In the genomic region with DNA sequence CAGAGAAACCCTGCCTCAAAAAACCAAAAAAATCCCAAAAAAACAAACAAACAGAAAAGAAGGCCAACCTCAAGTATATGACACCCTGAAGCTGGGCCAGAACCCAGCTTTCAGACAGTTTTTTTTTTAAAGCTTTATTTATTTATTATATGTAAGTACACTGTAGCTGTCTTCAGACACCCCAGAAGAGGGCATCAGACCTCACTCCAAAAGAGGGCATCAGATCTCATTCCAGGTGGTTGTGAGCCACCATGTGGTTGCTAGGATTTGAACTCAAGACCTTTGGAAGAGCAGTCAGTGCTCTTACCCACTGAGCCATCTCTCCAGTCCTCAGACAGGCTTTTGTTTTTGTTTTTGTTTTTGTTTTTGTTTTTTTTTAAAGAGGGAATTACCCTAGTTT, we compare ENCODE assay signal across 8 mouse cellular contexts. TPM values are rescaled to one million over a fixed set of nuclear protein-coding genes. Genes with fewer than 3 reads are reported as not detected.
DNase-seq lines count a peak whose midpoint lies in the region; ATAC-seq and TF ChIP-seq lines count a peak whose summit lies in the region.
"Not testable (repeated sequence)": the region's sequence is repeated elsewhere in the genome, so short reads cannot be mapped to it uniquely, and the experiment has no call there.

No protein-coding gene starts in this region.

- ATAC-seq in liver, postnatal 0 days = not testable (repeated sequence)

- not testable (repeated sequence) for H3K27ac ChIP-seq in CH12.LX (ENCODE audit: insufficient read depth, low read depth); gastrocnemius, adult 2 months; kidney, adult 2 months (ENCODE audit: insufficient read depth, low read depth, low read length); left cerebral cortex, adult 2 months; liver, postnatal 0 days (ENCODE audit: low read depth)

- TF ChIP-seq POLR2A in CH12.LX (IDR thresholded peaks at IDR 0.05; ENCODE audit: low read depth, low read length); kidney, adult 2 months (IDR thresholded peaks at IDR 0.05; ENCODE audit: low read depth, low read length): not testable (repeated sequence)

- peak; percentile 5 for TF ChIP-seq RAD21 in CH12.LX (IDR thresholded peaks at IDR 0.05; ENCODE audit: low read depth, low read length)

- DNase-seq in 3T3-L1 (ENCODE audit: low read depth, low spot score) (peak; percentile 41), A20 (ENCODE audit: low read depth, low spot score) (peak; percentile 33), NIH3T3 (ENCODE audit: low read depth) (peak; percentile 17)
- DNase-seq in CH12.LX (ENCODE audit: extremely low read depth); gastrocnemius, adult 2 months; left cerebral cortex, adult 2 months (ENCODE audit: extremely low spot score in 1 of 2, low spot score in 2 of 2); liver, postnatal 0 days: not testable (repeated sequence)
- peak; percentile 14 for DNase-seq in kidney, adult 2 months

- peak in 1 of 2 experiments; percentile 24; a peak in 1 of 4 replicates for TF ChIP-seq CTCF in CH12.LX (conservative IDR thresholded peaks at IDR 0.05 in 1 of 2, IDR thresholded peaks at IDR 0.05 in 1 of 2; ENCODE audit: low read depth in 2 of 2, low read length in 2 of 2)
- peak; percentile 48 for TF ChIP-seq CTCF in gastrocnemius, adult 2 months (IDR thresholded peaks at IDR 0.05)
- TF ChIP-seq CTCF in kidney, adult 2 months (conservative IDR thresholded peaks at IDR 0.05; ENCODE audit: insufficient read depth, insufficient read length, low read depth, low read length) = not testable (repeated sequence)
- peak; percentile 27 for TF ChIP-seq CTCF in left cerebral cortex, adult 2 months (IDR thresholded peaks at IDR 0.05)
- peak; percentile 18; the same call in 1 of the 2 replicates for TF ChIP-seq CTCF in liver, postnatal 0 days (IDR thresholded peaks at IDR 0.05; ENCODE audit: low read depth)

- H3K79me2 ChIP-seq in CH12.LX (replicated peaks; ENCODE audit: control insufficient read depth, extremely low read depth, insufficient read depth, poor library complexity, severe bottlenecking) = not testable (repeated sequence)

- H3K4me1 ChIP-seq in CH12.LX (ENCODE audit: control insufficient read depth in 1 of 2, insufficient read depth in 2 of 2) = peaks cover 3 to 17% of the 10 kb centered on the region in 2 experiments; a peak in 2 of 4 replicates
- H3K4me1 ChIP-seq in kidney, adult 2 months (ENCODE audit: control insufficient read depth, insufficient read depth, low read length); liver, postnatal 0 days (ENCODE audit: insufficient read depth): not testable (repeated sequence)

- not testable (repeated sequence) for H3K9me3 ChIP-seq in CH12.LX (replicated peaks; ENCODE audit: low read length); liver, postnatal 0 days (ENCODE audit: low read length)

- not testable (repeated sequence) for H3K4me2 ChIP-seq in CH12.LX (ENCODE audit: insufficient read depth, low read depth, poor library complexity, severe bottlenecking); liver, postnatal 0 days (ENCODE audit: low read depth, low read length)

- not testable (repeated sequence) for H3K4me3 ChIP-seq in CH12.LX (replicated peaks in 1 of 3; ENCODE audit: low read depth in 2 of 3, low read length in 2 of 3, poor library complexity in 1 of 3); gastrocnemius, adult 2 months; kidney, adult 2 months (ENCODE audit: insufficient read depth, low read depth, low read length); left cerebral cortex, adult 2 months; liver, postnatal 0 days (ENCODE audit: low read depth, low read length)

- intact Hi-C loops in gastrocnemius, adult 2 months (cut with DNase I) = not testable (repeated sequence)
- intact Hi-C loops in left cerebral cortex, adult 2 months (cut with DNase I) = loop anchor here (5.0 kb wide), 1 partner anchor 62 kb away; no protein-coding TSS in a partner anchor

- not testable (repeated sequence) for H3K36me3 ChIP-seq in CH12.LX (replicated peaks in 1 of 2; ENCODE audit: control insufficient read depth in 1 of 2, insufficient read depth in 1 of 2, low read length in 1 of 2); kidney, adult 2 months (ENCODE audit: control insufficient read depth, insufficient read depth, low read length); liver, postnatal 0 days (replicated peaks; ENCODE audit: insufficient read depth, low read length)

- not testable (repeated sequence) for H3K27me3 ChIP-seq in CH12.LX (replicated peaks); kidney, adult 2 months (replicated peaks; ENCODE audit: control insufficient read depth, insufficient read depth, low read length); liver, postnatal 0 days (ENCODE audit: insufficient read depth, low read length)

- dilution Hi-C loops in CH12.LX (cut with MboI; ENCODE audit: extremely low pct_ligation_motif_present, extremely low pct_unique_long_range_greater_than_20kb, low sequenced_read_pairs) = not testable (repeated sequence)

- H3K9ac ChIP-seq in CH12.LX (ENCODE audit: insufficient read depth, low read depth); liver, postnatal 0 days (replicated peaks): not testable (repeated sequence)

- not testable (repeated sequence) for TF ChIP-seq EP300 in CH12.LX (IDR thresholded peaks at IDR 0.05; ENCODE audit: low read length); liver, postnatal 0 days (IDR thresholded peaks at IDR 0.05; ENCODE audit: low read depth)

- in situ Hi-C loops in CH12.LX (cut with MboI; ENCODE audit: low pct_ligation_motif_present, low pct_unique_long_range_greater_than_20kb, low sequenced_read_pairs) = not testable (repeated sequence)

RNA-seq across cellular contexts. Expression of a gene that starts 7.6 kb away (rescaled TPM):
- total RNA-seq in CH12.LX (2012; rRNA removed) = 14.3 and 14.4 TPM in 2 replicates
- 6.6 and 6.8 TPM in 2 replicates for total RNA-seq in CH12.LX (2014; rRNA removed)
- polyA plus RNA-seq in CH12.LX (2012; ENCODE audit: insufficient read length, low read depth) = 6.4 and 7.0 TPM in 2 replicates
- total RNA-seq in gastrocnemius, adult 2 months (2021) = 1 to 10 TPM; 4.4 TPM
- polyA plus RNA-seq in kidney, adult 2 months (2012; rRNA removed) = 17.9 and 21.3 TPM in 2 replicates
- 10 to 100 TPM; 20.7 to 21.0 TPM for total RNA-seq in left cerebral cortex, adult 2 months (2021)
- 1.9 and 2.2 TPM in 2 replicates for polyA plus RNA-seq in liver, postnatal 0 days (2015; fragmentation: Nextera tagmentation; extraction: Ambion mirVana)

RNA-seq across cellular contexts. Expression of a gene that starts 9.9 kb away (rescaled TPM):
- total RNA-seq in CH12.LX (2012; rRNA removed) = 14.6 and 16.9 TPM in 2 replicates
- 16.4 and 17.0 TPM in 2 replicates for total RNA-seq in CH12.LX (2014; rRNA removed)
- 41.4 and 44.5 TPM in 2 replicates for polyA plus RNA-seq in CH12.LX (2012; ENCODE audit: insufficient read length, low read depth)
- total RNA-seq in gastrocnemius, adult 2 months (2021) = 10 to 100 TPM; 46.4 to 51.0 TPM
- 27.3 and 28.6 TPM in 2 replicates for polyA plus RNA-seq in kidney, adult 2 months (2012; rRNA removed)
- 10 to 100 TPM; 88.4 to 97.4 TPM for total RNA-seq in left cerebral cortex, adult 2 months (2021)
- 8.1 and 10.1 TPM in 2 replicates for polyA plus RNA-seq in liver, postnatal 0 days (2015; fragmentation: Nextera tagmentation; extraction: Ambion mirVana)
